Mouse (Mus musculus): Measurements from ENCODE around the gene Agk.

Agk gene

DNA sequence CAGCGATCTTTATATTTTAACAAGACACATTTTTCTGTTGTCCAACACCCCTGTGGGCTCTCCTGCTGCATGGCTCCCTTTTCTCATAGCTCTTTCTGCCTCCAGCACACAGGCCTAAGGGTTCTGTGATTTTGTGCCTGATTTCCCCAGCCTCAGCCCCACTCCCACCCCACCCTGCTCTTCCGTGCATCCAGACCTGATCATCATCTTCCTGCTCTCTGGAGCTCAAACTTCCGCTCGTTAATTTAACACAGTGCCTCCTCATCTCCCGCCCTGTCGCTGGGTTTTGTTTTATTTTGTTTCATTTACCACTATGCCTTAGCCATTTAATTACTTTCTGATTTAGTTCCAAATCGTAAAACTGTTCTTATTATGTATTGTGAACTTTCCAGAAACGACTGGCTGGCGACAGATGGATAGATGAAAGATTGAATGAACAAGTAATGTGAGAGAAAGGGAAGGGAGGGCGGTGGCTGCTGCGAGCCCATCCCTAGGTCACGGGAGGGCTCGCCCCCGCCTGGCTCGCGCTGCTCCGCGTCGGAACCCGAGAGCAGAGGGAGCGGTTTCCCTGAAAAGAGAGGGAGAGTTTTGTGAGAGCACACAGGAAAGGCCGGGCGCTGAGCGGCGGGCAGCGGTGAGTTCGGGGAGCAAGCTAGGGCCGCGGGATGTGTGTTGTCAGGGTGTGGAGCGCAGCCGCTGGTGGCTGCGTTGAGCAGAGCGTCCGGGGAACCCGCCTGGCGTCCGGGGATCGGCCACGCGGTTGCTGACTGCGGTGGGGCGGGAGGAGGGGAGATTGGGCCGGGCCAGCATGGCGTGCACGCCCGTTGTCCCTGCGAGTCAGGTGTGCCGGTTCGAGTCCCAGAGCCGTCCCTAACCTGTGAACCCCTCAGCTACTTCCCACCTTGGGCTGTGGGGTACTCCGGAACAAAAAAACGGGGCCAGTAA, at the start of gene Agk:
Agk (plus strand) TSS at position 276 of the 945 bp plus-strand sequence.
- peak; percentile 76 for DNase-seq (ENCODE audit: low read depth, low spot score)

GRCm38 (mm10) chr6:40300707-40301106, 24.3 kb upstream of the Agk start:
- DNase-seq (ENCODE audit: low read depth, low spot score), result no peak

DNA sequence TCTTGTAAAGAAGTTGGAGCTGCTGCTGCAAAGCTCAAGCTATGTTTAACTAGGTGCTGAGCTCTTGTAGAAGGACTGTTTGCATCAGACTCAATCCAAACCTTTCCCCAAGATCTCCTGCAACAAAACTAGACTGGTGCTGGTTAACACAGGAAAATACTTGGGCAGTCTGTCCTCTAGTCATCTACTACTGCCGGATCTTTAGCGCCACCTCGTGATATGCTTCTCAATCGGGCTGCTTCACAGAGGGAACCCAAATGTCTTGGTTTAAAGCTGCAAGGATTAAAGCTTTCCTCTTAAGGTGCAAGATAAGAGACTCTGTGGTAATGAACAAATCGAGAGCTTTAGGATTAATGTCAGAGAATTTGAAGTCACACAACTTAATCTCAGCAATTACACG, 21.6 kb upstream of the Agk start:
- peak; percentile 28 for DNase-seq (ENCODE audit: low read depth, low spot score)

DNA sequence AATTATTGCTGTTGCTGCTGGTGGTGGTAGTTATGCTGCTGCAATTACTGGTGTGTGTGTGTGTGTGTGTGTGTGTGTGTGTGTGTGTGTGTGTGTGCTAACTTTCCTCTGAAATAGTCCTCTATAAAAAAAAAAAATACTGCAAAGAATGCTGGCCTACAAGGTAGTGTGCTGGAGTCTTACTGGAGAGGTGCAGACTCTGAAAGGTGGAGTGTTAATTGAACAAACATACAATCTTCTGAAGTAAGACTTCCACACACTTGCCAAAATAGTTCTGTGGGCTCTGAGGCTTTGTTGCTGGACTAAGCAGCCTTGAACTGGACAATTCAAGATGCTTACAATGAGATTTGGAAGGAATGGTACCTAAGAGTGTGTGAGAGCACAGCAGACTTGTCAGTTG, 20.0 kb upstream of the Agk start:
- no peak for DNase-seq (ENCODE audit: low read depth, low spot score)

DNA sequence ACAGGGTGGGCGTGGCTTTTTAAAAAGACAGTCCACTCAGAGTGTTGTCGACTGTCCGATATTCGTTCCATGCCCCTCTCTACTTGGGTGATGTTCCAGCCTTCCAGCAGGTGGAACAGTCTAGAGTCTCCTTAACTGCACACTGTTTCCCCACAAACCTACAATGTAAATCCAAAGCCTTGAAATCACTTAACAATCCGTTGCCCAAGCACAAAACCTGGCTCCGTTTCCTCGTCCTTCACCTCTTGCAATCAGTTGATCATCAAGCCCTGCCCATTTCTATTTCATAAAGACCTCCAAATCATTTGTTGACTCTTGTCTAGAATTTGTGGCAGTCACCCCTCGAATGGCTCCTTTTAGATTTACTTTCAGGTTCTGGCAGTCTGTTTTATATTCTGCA, 1.4 kb downstream of the Agk start:
- DNase-seq (ENCODE audit: low read depth, low spot score), result no peak

DNA sequence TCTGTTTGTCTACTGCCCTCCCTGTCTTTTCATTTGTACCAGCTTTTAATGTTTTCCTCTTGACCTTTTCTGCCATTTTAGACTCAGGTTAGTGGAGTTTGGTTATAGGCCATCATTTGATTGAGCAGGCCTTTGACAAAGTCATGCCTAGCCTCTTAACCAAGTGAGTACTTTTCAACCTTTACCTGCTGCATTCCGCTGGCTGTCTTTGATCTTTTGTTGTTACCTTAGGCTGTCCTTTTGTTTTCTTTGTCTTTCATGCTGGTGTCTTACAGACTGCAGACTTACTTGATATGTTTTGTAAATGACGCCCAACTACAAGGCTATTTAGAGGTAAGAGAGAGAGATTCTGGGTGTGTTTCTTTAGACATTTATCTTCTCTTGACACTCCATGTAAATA, 8.5 kb downstream of the Agk start:
- DNase-seq (ENCODE audit: low read depth, low spot score), result no peak

DNA sequence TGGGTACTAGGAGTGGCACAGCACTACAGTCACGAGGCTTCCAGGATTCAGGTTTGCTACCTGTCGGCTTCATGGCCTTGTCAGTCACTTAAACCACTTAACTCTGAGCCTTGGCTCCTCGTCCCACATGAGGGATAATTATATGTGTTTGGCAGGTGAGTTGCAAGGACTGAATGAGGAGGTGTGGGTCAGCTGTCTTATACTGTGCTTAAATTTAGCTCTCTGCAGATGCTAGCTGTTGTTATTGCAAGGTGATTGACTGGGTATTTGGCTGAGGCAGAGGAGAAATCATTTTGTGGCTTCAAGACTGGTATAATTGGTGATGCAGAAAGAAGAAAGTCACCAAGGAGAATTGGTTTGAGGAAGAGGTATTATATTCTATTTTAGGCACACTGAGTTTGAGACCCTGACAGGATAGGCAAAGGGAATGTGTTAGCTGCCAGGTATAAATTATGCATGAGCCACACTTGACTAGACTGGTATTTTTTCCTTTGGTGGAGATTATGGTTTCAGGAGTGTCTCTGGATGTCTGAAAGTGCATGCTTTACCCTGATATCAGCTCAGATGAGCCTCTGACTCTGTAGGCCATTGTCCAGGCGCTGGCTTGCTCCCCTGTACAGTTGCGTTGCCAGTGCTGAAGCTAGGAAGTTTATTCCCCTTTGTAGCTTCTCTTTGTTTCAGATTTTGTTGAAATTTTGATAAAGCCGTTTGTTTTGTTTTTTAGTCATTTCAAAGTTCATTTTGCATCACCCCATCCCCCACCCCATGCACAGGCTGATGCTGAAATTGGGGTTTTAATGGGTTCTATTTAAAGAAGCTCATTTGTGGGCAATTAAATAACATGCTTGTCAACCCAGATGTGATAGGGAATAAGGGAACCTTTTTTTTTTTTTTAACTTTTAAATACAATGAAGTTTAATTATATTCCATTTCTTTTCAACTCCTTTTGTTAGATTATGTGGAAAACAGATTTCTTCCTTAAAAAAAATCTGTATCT, 12.1 kb downstream of the Agk start:
- no peak for DNase-seq (ENCODE audit: low read depth, low spot score)

- DNase-seq (ENCODE audit: low read depth, low spot score), result no peak
Observed at GRCm38 (mm10) chr6:40346959-40347771, 22.2 kb downstream of the Agk start.

- DNase-seq (ENCODE audit: low read depth, low spot score), result no peak
Observed at GRCm38 (mm10) chr6:40347772-40348111, 22.8 kb downstream of the Agk start.

- DNase-seq (ENCODE audit: low read depth, low spot score), result no peak
Observed at GRCm38 (mm10) chr6:40350041-40350440, 25.1 kb downstream of the Agk start.

GRCm38 (mm10) chr6:40350856-40351255, 25.9 kb downstream of the Agk start:
- DNase-seq (ENCODE audit: low read depth, low spot score), result no peak

GRCm38 (mm10) chr6:40353360-40353759, 28.4 kb downstream of the Agk start:
- no peak for DNase-seq (ENCODE audit: low read depth, low spot score)

DNA sequence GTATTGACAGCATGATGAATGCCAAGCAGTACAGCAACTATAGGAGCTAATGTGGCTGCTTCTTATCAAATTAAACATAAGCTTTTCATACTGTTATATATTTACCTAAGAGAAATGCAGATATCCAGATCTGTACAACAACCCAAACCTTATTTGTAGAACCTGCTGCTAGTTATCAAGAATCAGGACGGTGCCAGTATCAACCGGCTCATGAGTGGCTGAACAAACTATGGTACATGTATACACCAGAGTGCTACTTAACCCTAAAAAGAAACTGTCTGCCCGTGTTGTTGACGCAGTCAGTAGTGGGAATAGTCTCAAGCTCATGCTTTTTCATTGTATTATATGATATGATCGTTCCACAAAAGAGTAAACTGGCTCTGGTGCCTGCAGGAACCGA, 46.1 kb downstream of the Agk start:
- DNase-seq (ENCODE audit: low read depth, low spot score), result no peak

DNA sequence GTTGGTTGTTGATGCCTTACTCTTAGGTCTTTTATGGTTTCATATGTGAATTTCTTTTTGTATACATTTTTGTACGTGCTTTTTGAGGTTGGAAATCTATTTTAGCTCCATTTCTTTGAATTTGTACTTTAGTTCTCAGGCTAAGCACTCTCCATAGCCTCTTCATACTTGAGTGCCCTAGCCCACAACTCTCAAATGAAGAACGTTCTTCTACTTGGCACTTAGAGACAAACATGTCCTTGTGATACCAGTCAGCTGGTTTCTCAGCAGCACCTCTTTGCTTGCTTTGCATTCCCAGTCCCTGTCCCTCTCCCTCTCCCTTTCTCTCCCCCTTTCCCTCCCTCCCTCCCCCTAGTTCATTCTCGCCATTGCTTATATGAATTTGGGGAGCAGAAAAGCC, 55.2 kb downstream of the Agk start:
- DNase-seq (ENCODE audit: low read depth, low spot score), result no peak

DNA sequence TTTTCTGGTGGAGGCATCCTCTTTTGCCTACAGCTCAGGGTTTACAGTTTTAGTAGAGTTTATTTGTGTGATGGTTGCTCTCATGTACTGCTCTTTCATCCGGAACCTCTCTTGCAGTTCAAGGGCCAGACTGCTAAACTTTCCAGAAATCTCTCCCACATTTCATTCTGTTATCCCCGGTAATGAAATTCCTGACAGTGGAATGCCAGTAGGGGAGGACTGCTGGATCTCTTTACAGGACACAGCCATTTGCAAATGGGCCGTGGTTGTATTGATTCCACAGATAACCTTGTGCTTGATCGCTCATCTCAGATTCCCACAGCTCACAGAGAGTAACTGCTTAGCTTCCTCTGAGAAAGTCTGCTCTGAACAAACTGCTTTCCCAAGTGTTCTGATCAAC, 56.9 kb downstream of the Agk start:
- no peak for DNase-seq (ENCODE audit: low read depth, low spot score)

DNA sequence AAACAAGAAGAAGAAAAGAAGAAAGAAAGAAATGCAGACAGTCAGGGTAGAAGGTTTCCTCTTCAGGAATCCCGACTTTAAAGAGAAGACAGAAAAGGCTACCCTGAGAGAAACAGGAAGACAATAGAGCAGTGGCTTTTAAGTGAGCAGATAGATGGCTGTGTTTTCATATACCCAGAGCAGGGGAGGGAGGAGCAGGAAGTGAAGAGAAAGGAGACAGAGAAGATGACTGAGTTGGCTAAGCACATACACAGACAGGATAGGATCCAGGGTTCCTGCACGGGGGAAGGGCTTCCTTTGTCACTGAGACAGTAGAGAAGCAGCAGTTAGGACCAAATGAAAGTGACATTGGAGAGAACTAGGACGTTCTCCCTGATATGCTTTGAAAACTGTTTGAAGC, 60.7 kb downstream of the Agk start:
- no peak for DNase-seq (ENCODE audit: low read depth, low spot score)

DNA sequence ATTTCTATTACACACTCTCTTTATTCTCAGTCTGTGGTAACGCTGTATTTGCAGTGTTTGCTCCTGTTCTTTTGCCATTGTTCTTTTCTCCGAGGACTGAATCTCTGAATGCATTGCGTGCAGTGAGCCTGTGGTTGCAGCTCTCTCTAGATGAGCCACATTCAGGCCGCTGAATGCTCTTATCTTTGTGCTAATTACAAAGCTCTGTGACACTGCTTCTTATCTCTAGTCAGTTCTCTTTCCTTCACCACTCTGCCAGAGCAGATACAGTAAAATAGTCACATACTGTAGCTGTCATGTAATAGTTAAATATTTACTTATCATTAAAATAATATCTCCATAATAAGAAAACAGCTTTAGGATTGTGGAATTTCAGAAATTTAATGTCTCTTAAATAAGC, 63.7 kb downstream of the Agk start:
- no peak for DNase-seq (ENCODE audit: low read depth, low spot score)

DNA sequence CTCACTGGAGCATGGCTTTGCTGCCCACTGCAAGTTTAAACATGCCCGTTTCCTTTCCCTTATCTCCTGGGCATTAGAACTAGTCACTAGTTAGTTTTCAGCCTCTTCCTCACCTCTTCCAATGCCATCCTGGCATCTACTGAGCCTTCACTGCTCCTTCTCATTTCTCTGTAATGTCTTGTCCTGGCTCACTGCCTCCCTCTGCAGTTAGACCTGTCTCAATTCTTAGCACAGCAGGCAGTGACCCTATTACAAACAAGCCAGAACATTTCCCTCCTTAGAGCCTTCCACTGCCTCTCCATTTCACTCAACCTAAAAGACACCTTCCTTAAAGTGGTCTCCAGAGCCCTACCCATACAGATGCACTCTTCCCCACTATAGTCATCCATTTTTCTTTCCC, 66.0 kb downstream of the Agk start:
- DNase-seq (ENCODE audit: low read depth, low spot score), result no peak

GRCm38 (mm10) chr6:40393213-40393612, 68.2 kb downstream of the Agk start:
- peak; percentile 47 for DNase-seq (ENCODE audit: low read depth, low spot score)

- DNase-seq (ENCODE audit: low read depth, low spot score), result no peak
Observed at GRCm38 (mm10) chr6:40402031-40402430, 77.1 kb downstream of the Agk start.

DNA sequence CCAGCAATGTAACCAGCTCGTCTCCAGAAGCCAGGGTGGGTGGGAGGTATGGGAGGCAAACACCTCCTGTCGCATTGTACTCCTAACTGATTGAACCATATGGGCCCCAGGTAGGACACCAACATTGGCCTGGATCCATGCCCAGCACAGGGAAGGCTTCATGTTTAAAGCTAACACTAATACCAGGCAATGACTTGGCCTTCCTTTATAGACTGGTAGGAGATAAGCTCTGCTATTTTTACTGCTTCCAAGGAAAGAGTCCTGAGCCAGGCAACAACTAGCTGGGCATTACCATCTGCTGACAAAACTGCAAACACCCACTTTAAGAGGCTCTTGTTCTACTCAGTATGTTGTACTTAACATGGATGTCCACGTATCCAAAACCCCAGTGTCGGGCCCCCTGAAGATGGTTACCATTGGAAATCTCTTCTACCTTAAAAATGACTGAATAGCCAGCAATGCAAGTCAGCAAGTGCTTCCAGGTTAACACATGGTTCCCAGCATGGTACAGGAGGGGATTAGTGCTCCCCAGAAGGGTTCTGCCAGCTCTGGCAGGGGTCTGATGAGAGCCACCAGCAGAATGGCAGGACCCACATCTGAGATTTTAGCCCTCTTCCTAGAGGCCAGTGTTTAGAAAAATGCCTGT, 78.8 kb downstream of the Agk start:
- no peak for DNase-seq (ENCODE audit: low read depth, low spot score)

Data from retina, adult 2 months (tissue).